Mouse (Mus musculus): ENCODE results near the gene Nprl2. TPM values are rescaled to one million over a fixed set of nuclear protein-coding genes. Genes with fewer than 3 reads are reported as not detected.

Nprl2 gene
- total and polyA plus RNA-seq, 2 experiments from 2014 or later = 59.9 to 65.9 TPM

DNA sequence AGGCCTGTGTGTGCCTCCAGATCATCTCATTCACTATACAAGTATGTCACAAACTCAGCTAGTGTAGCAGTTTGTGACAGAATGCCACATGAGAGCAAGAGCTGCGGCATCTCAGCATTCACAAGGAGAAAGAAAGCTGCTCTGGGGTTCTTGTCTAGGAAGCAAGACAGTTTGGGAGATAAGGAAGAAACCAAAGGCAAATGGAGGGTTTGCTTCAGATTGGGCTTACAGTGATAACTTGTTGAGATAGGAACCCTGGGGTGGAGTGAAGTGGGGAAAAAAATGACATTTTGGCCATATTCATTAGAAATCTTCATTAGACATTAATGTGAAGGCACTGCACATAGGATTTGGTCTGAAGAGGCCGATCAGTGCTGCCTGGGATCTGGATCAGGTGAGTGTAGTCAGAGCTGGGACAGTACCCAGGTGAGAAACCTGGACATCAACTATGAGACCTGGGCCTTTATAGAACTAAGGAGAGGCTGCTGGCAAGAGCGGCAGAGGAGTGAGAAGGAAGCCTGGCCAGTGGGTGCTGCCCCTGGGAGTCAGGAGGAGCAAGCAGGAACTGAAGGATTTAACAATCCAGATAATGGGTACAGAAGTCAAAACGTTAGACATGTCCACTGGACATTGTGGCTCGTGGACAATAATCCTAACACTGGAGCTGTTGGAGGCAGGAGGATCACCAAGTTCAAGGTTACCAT is 10.8 kb downstream of the Nprl2 start:
- ATAC-seq = no peak
- H3K4me1 ChIP-seq (ENCODE audit: insufficient read depth) = peaks cover 28% of the 10 kb centered on the region
- TF ChIP-seq CTCF (IDR thresholded peaks at IDR 0.05; ENCODE audit: low read depth) = no peak
- H3K27me3 ChIP-seq (ENCODE audit: insufficient read depth, low read length) = peaks cover 19% of the 10 kb centered on the region
- H3K27ac ChIP-seq (ENCODE audit: low read depth, low read length) = no peak overlapping the region
- peak overlapping the region; percentile 87 for H3K4me2 ChIP-seq (ENCODE audit: low read depth)
- H3K4me3 ChIP-seq (ENCODE audit: low read depth, low read length) = no peak overlapping the region
- H3K9ac ChIP-seq = no peak overlapping the region
- WGBS = 81% methylated on average over 5 of the region's 5 CpGs
- H3K36me3 ChIP-seq (ENCODE audit: insufficient read depth) = peaks cover 9% of the 10 kb centered on the region
- H3K9me3 ChIP-seq (ENCODE audit: low read length) = no peaks in the 10 kb centered on the region
- DNase-seq = no peak

GRCm38 (mm10) chr9:107553541-107554318 is 11.7 kb downstream of the Nprl2 start:
- no peak for TF ChIP-seq CTCF (IDR thresholded peaks at IDR 0.05; ENCODE audit: low read depth)
- DNase-seq (peak; percentile 26), ATAC-seq (peak; percentile 59)
- Histone ChIP-seq H3K4me3 (ENCODE audit: low read depth, low read length) (peak overlapping the region; percentile 69), H3K27ac (ENCODE audit: low read depth, low read length) (peak overlapping the region; percentile 68), H3K4me2 (ENCODE audit: low read depth) (peak overlapping the region; percentile 87), H3K9me3 (ENCODE audit: low read length) (no peaks in the 10 kb centered on the region), H3K9ac (peak overlapping the region; percentile 70), H3K27me3 (ENCODE audit: insufficient read depth, low read length) (peaks cover 19% of the 10 kb centered on the region), H3K36me3 (ENCODE audit: insufficient read depth) (peaks cover 18% of the 10 kb centered on the region), H3K4me1 (ENCODE audit: insufficient read depth) (peaks cover 28% of the 10 kb centered on the region)
- WGBS = 7% methylated on average over 37 of the region's 37 CpGs

DNA sequence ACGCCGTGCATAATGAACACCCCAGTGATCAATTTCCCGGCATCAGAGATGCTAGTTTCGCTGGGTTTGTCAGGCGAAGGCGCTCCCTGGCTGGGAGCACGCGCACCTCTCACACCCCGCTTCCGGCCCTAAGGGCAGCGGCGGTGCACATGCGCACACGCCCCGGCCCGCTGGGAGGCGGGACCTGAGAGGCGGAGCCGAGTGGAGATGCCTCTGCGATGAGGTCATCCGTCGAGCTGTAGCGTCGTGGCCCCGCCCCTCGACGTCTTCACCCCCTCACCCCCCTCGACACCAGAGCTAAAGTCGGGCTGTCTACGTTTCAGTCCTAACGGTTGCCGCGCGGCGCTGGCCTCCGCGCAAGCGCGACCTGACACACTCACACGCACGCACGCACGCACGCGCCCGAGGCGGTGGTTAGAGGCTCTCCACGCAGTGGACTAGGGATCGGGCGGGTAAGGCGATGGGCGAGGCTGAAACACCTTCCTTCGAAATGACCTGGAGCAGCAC is 12.3 kb downstream of the Nprl2 start:
- H3K9ac ChIP-seq = peak overlapping the region; percentile 70
- peaks cover 19% of the 10 kb centered on the region for H3K27me3 ChIP-seq (ENCODE audit: insufficient read depth, low read length)
- peaks cover 24% of the 10 kb centered on the region for H3K36me3 ChIP-seq (ENCODE audit: insufficient read depth)
- peak overlapping the region; percentile 87 for H3K4me2 ChIP-seq (ENCODE audit: low read depth)
- peak overlapping the region; percentile 75 for H3K27ac ChIP-seq (ENCODE audit: low read depth, low read length)
- peak; percentile 95 for ATAC-seq
- WGBS = under 1% methylated on average over 48 of the region's 53 CpGs
- H3K4me3 ChIP-seq (ENCODE audit: low read depth, low read length) = peak overlapping the region; percentile 69
- peak; percentile 13; the same call in 1 of the 2 replicates for TF ChIP-seq CTCF (IDR thresholded peaks at IDR 0.05; ENCODE audit: low read depth)
- DNase-seq = peak; percentile 99
- peaks cover 28% of the 10 kb centered on the region for H3K4me1 ChIP-seq (ENCODE audit: insufficient read depth)
- H3K9me3 ChIP-seq (ENCODE audit: low read length) = no peaks in the 10 kb centered on the region

DNA sequence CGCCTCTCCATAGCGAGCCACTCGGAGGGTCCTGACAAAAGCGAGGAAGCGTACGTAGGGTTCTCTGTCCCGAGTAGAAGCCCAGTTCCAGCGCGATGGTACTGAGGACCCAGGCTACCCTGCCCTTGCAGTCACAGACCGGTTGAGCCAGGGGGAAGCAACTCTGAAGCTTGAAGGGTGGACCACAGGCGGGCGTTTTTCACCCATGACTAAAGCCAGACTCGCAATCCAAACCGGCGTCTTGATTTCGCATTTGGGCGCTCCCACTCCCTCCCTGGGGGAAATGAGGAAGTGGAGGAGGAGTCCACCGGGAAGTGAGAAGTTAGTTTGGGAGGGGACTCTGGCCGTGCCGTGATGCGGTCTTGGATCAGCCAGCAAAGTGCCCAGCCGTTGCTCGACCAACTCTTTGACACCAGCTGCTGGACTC is 13.0 kb downstream of the Nprl2 start:
- Histone ChIP-seq H3K4me2 (ENCODE audit: low read depth) (peak overlapping the region; percentile 87), H3K9ac (peak overlapping the region; percentile 70), H3K27ac (ENCODE audit: low read depth, low read length) (peak overlapping the region; percentile 75), H3K4me1 (ENCODE audit: insufficient read depth) (peaks cover 28% of the 10 kb centered on the region), H3K4me3 (ENCODE audit: low read depth, low read length) (peak overlapping the region; percentile 69), H3K36me3 (ENCODE audit: insufficient read depth) (peaks cover 31% of the 10 kb centered on the region), H3K9me3 (ENCODE audit: low read length) (no peaks in the 10 kb centered on the region), H3K27me3 (ENCODE audit: insufficient read depth, low read length) (peaks cover 18% of the 10 kb centered on the region)
- ATAC-seq (no peak; the same call in 1 of the 2 replicates), DNase-seq (peak; percentile 35)
- WGBS = under 1% methylated on average over 23 of the region's 23 CpGs
- no peak for TF ChIP-seq CTCF (IDR thresholded peaks at IDR 0.05; ENCODE audit: low read depth)

- no peak for DNase-seq
- no peak for ATAC-seq
- peaks cover 36% of the 10 kb centered on the region for H3K36me3 ChIP-seq (ENCODE audit: insufficient read depth)
- H3K4me1 ChIP-seq (ENCODE audit: insufficient read depth) = peaks cover 28% of the 10 kb centered on the region
- peak overlapping the region; percentile 70; the same call in 1 of the 2 replicates for H3K9ac ChIP-seq
- WGBS = 45% methylated on average over 2 of the region's 2 CpGs
- peaks cover 11% of the 10 kb centered on the region for H3K27me3 ChIP-seq (ENCODE audit: insufficient read depth, low read length)
- no peak for TF ChIP-seq CTCF (IDR thresholded peaks at IDR 0.05; ENCODE audit: low read depth)
- no peak overlapping the region for H3K27ac ChIP-seq (ENCODE audit: low read depth, low read length)
- H3K4me2 ChIP-seq (ENCODE audit: low read depth) = peak overlapping the region; percentile 87
- H3K4me3 ChIP-seq (ENCODE audit: low read depth, low read length) = peak overlapping the region; percentile 69
- no peaks in the 10 kb centered on the region for H3K9me3 ChIP-seq (ENCODE audit: low read length)
Measured at GRCm38 (mm10) chr9:107555701-107556100, 13.7 kb downstream of the Nprl2 start.

- Histone ChIP-seq H3K4me1 (ENCODE audit: insufficient read depth) (peaks cover 24% of the 10 kb centered on the region), H3K4me2 (ENCODE audit: low read depth) (no peak overlapping the region), H3K9me3 (ENCODE audit: low read length) (no peaks in the 10 kb centered on the region), H3K36me3 (ENCODE audit: insufficient read depth) (peaks cover 43% of the 10 kb centered on the region), H3K27ac (ENCODE audit: low read depth, low read length) (no peak overlapping the region), H3K4me3 (ENCODE audit: low read depth, low read length) (no peak overlapping the region), H3K9ac (no peak overlapping the region), H3K27me3 (ENCODE audit: insufficient read depth, low read length) (peaks cover 9% of the 10 kb centered on the region; the same call in 1 of the 2 replicates)
- WGBS = 75% methylated on average over 3 of the region's 3 CpGs
- no peak for TF ChIP-seq CTCF (IDR thresholded peaks at IDR 0.05; ENCODE audit: low read depth)
- DNase-seq (no peak), ATAC-seq (no peak)
Measured at GRCm38 (mm10) chr9:107556346-107556745, 14.3 kb downstream of the Nprl2 start.

Measured in forebrain, postnatal 0 days (tissue).